Mouse (Mus musculus) liver, adult 2 months (tissue): ENCODE data around the gene Ppm1l. TPM values are rescaled to one million over a fixed set of nuclear protein-coding genes. Genes with fewer than 3 reads are reported as not detected.
A peak's percentile ranks its signal among the peaks of the same experiment; 100 is the strongest.

ENCODE experiments used
- DNase-seq: peaks from one replicate; pipeline ENCODE4 v3.0.0-alpha.2; 2011; ENCODE audit warnings: low read depth, low spot score; ENCODE audit errors: extremely low read depth
- H3K27ac ChIP-seq: fragments of 200-500 bp; replicated peaks from 2 replicates; pipeline ENCODE4 v1.5.1; 2012; ENCODE audit warnings: low read depth, mild to moderate bottlenecking, control low read depth, inconsistent platforms, low read length; ENCODE audit not compliant: insufficient read depth
- H3K27me3 ChIP-seq: fragments of 200-500 bp; 2 replicates; pipeline ENCODE4 v1.6.1; 2012; ENCODE audit warnings: mild to moderate bottlenecking, moderate library complexity, low read length, inconsistent platforms; ENCODE audit not compliant: control insufficient read depth, insufficient read depth
- H3K36me3 ChIP-seq: fragments of 200-500 bp; 2 replicates; pipeline ENCODE4 v1.6.1; 2012; ENCODE audit warnings: low read length, inconsistent platforms; ENCODE audit not compliant: control insufficient read depth, insufficient read depth
- H3K4me1 ChIP-seq: fragments of 200-500 bp; 2 replicates; pipeline ENCODE4 v1.6.1; 2011; ENCODE audit warnings: low read length; ENCODE audit not compliant: control insufficient read depth, insufficient read depth
- H3K4me3 ChIP-seq: fragments of 200-500 bp; 2 replicates; pipeline ENCODE4 v1.5.1; 2011; ENCODE audit warnings: low read depth, mild to moderate bottlenecking, control low read depth, low read length, moderate library complexity; ENCODE audit not compliant: insufficient read depth
- H3K79me2 ChIP-seq: fragments of 200-500 bp; 2 replicates; pipeline ENCODE4 v1.6.1; 2012; ENCODE audit warnings: inconsistent platforms, mild to moderate bottlenecking, low read length, moderate library complexity; ENCODE audit not compliant: control insufficient read depth, insufficient read depth
- H3K9ac ChIP-seq: fragments of 200-500 bp; 2 replicates; pipeline ENCODE4 v1.6.1; 2012; ENCODE audit warnings: low read depth, mild to moderate bottlenecking, control low read depth, inconsistent platforms, low read length
- CTCF ChIP-seq: fragments of 200-500 bp; IDR thresholded peaks from 2 replicates; pipeline ENCODE4 v1.5.1; 2011; ENCODE audit warnings: low read depth, low read length, control low read depth
- POLR2A ChIP-seq: fragments of 200-500 bp; IDR thresholded peaks from 2 replicates; pipeline ENCODE4 v1.6.1; 2011; ENCODE audit warnings: low read length, control low read depth; ENCODE audit not compliant: insufficient read depth; ENCODE audit errors: extremely low read depth
- WGBS: fragments of 180-500 bp; shearing (Covaris S2); methylation state at CpG from one replicate; pipeline ENCODE4 v1.1.7; 2018; 5-methylcytosine and 5-hydroxymethylcytosine counted together
- polyA plus RNA-seq: library from polyadenylated mRNA; depleted of rRNA; stranded (reverse); fragments of >200 nt; gene quantifications from 2 replicates; pipeline ENCODE4 v1.2.3, GENCODE M21; 2012
- total RNA-seq: library from RNA; depleted of rRNA; stranded (reverse); fragments of >200 nt; gene quantifications from 2 replicates; pipeline ENCODE4 v1.2.3, GENCODE M21; 2014

Gene Ppm1l
- total and polyA plus RNA-seq, 2 experiments, result 1.9 to 3.3 TPM

- H3K79me2 ChIP-seq, result no peaks in the 10 kb centered on the region
- H3K36me3 ChIP-seq, result no peaks in the 10 kb centered on the region
- no peak overlapping the region for H3K9ac ChIP-seq
- H3K4me3 ChIP-seq, result no peak overlapping the region
- TF ChIP-seq POLR2A (no peak), CTCF (no peak)
- H3K4me1 ChIP-seq, result peaks cover 5% of the 10 kb centered on the region
- H3K27ac ChIP-seq, result no peak overlapping the region
- 74% methylated on average over 7 of the region's 7 CpGs for WGBS
- no peaks in the 10 kb centered on the region for H3K27me3 ChIP-seq
- no peak for DNase-seq
These were observed 33.4 kb upstream of the Ppm1l start for GRCm38 (mm10) chr3:69283085-69283847.

- 79% methylated on average over 14 of the region's 14 CpGs for WGBS
- DNase-seq, result no peak
These were observed 26.8 kb upstream of the Ppm1l start for GRCm38 (mm10) chr3:69289833-69290232.

GRCm38 (mm10) chr3:69290294-69290693 is 26.4 kb upstream of the Ppm1l start:
- no peak overlapping the region for H3K4me3 ChIP-seq
- no peak overlapping the region for H3K9ac ChIP-seq
- H3K36me3 ChIP-seq, result no peaks in the 10 kb centered on the region
- H3K27ac ChIP-seq, result no peak overlapping the region
- H3K4me1 ChIP-seq, result peaks cover 4% of the 10 kb centered on the region; the same call in 1 of the 2 replicates
- 25% methylated on average over 7 of the region's 7 CpGs for WGBS
- H3K79me2 ChIP-seq, result no peaks in the 10 kb centered on the region
- peak; percentile 65 for DNase-seq
- no peaks in the 10 kb centered on the region for H3K27me3 ChIP-seq
- no peak for TF ChIP-seq POLR2A
- TF ChIP-seq CTCF, result no peak

More at GRCm38 (mm10) chr3:69289833-69290232, 26.8 kb upstream of the Ppm1l start:
- Histone ChIP-seq H3K9ac (no peak overlapping the region), H3K4me1 (peaks cover 4% of the 10 kb centered on the region; the same call in 1 of the 2 replicates), H3K36me3 (no peaks in the 10 kb centered on the region), H3K27me3 (no peaks in the 10 kb centered on the region), H3K27ac (no peak overlapping the region), H3K4me3 (no peak overlapping the region), H3K79me2 (no peaks in the 10 kb centered on the region)
- TF ChIP-seq CTCF (no peak), POLR2A (no peak)

GRCm38 (mm10) chr3:69290844-69291243 is 25.8 kb upstream of the Ppm1l start:
- H3K9ac ChIP-seq, result no peak overlapping the region
- DNase-seq, result no peak
- H3K27ac ChIP-seq, result no peak overlapping the region
- WGBS, result 88% methylated on average over 3 of the region's 3 CpGs
- no peaks in the 10 kb centered on the region for H3K27me3 ChIP-seq
- H3K4me1 ChIP-seq, result peaks cover 4% of the 10 kb centered on the region; the same call in 1 of the 2 replicates
- H3K4me3 ChIP-seq, result no peak overlapping the region
- TF ChIP-seq POLR2A (no peak), CTCF (no peak)
- H3K79me2 ChIP-seq, result no peaks in the 10 kb centered on the region
- no peaks in the 10 kb centered on the region for H3K36me3 ChIP-seq

- no peak overlapping the region for H3K27ac ChIP-seq
- H3K4me1 ChIP-seq, result peaks cover 4% of the 10 kb centered on the region; the same call in 1 of the 2 replicates
- H3K27me3 ChIP-seq, result no peaks in the 10 kb centered on the region
- no peak overlapping the region for H3K4me3 ChIP-seq
- no peak for TF ChIP-seq CTCF
- no peak for TF ChIP-seq POLR2A
- H3K9ac ChIP-seq, result no peak overlapping the region
- no peaks in the 10 kb centered on the region for H3K36me3 ChIP-seq
- no peak for DNase-seq
- H3K79me2 ChIP-seq, result no peaks in the 10 kb centered on the region
- 45% methylated on average over 1 of the region's 1 CpGs for WGBS
These were observed 24.0 kb upstream of the Ppm1l start for GRCm38 (mm10) chr3:69292628-69293027.

GRCm38 (mm10) chr3:69296270-69296669 is 20.4 kb upstream of the Ppm1l start:
- TF ChIP-seq CTCF (no peak), POLR2A (no peak)
- no peaks in the 10 kb centered on the region for H3K4me1 ChIP-seq

More at GRCm38 (mm10) chr3:69296270-69296669, 20.4 kb upstream of the Ppm1l start:
- H3K9ac ChIP-seq, result no peak overlapping the region
- no peaks in the 10 kb centered on the region for H3K79me2 ChIP-seq
- no peak overlapping the region for H3K4me3 ChIP-seq
- no peaks in the 10 kb centered on the region for H3K36me3 ChIP-seq
- WGBS, result 37% methylated on average over 8 of the region's 8 CpGs
- H3K27me3 ChIP-seq, result no peaks in the 10 kb centered on the region
- DNase-seq, result no peak
- no peak overlapping the region for H3K27ac ChIP-seq
